Comparison of ENCODE assay signal across 26 mouse cellular contexts in the genomic region with DNA sequence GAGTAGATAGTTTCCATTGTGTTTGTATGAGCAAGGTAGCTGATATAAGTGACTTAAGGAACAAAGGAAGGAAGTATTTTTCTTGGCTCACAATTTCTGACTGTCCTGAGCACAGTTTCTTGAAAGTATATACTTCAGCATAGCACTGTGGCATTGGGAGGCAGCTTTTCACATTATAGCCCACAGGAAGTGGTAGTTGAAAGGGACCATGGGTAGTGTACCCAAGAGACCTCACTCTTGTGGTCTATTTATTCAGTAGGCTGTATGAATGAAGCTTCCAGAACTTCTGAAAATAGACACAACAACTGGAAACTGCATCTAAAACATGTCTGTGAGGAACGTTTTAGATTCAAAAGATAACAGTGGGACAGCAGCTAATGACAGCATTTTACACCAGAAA.
DNase-seq lines count a peak whose midpoint lies in the region; ATAC-seq lines count a peak whose summit lies in the region.
"Had no signal": no experiment of that assay in that cellular context is flagged by ENCODE, and none has a peak within 500 bp of the region (broad histone marks: within the 10 kb centered on the region; RNA-seq: fewer than 3 reads in every experiment).

No protein-coding gene starts in this region.

- H3K4me3 ChIP-seq in heart, embryonic 10.5 days: no peak overlapping the region
- H3K4me3 ChIP-seq in hindbrain, embryonic 11.5 days (ENCODE audit: low read depth, low read length): no peak overlapping the region
- H3K4me3 ChIP-seq: forebrain, embryonic 10.5 days; forebrain, embryonic 13.5 days; hindbrain, embryonic 13.5 days had no signal

- H3K4me2 ChIP-seq in hindbrain, embryonic 11.5 days (replicated peaks; ENCODE audit: low read depth, low read length): no peak overlapping the region
- H3K4me2 ChIP-seq: forebrain, embryonic 13.5 days; heart, embryonic 11.5 days; hindbrain, embryonic 13.5 days had no signal

- no peak overlapping the region for H3K9ac ChIP-seq in hindbrain, embryonic 11.5 days (ENCODE audit: low read depth, low read length)
- H3K9ac ChIP-seq: forebrain, embryonic 13.5 days; hindbrain, embryonic 13.5 days had no signal

- H3K36me3 ChIP-seq in heart, embryonic 10.5 days: no peaks in the 10 kb centered on the region
- H3K36me3 ChIP-seq in hindbrain, embryonic 11.5 days (ENCODE audit: control insufficient read depth, insufficient read depth, low read length): no peaks in the 10 kb centered on the region
- H3K36me3 ChIP-seq: forebrain, embryonic 10.5 days; G1E; hindbrain, embryonic 13.5 days had no signal

- ATAC-seq in activated CD4-positive, CD25-positive, alpha-beta regulatory T cell, adult 4 months: peak; percentile 49
- peak; percentile 40; the same call in 1 of the 2 replicates for ATAC-seq in megakaryocyte, adult 5-6 weeks (ENCODE audit: poor library complexity, severe bottlenecking)
- no peak for ATAC-seq in hindbrain, embryonic 11.5 days (ENCODE audit: low FRiP score)
- ATAC-seq: forebrain, embryonic 13.5 days; forebrain, embryonic 16.5 days; hindbrain, embryonic 16.5 days; intestine, embryonic 16.5 days had no signal

- H3K4me1 ChIP-seq in heart, embryonic 10.5 days: no peaks in the 10 kb centered on the region
- no peaks in the 10 kb centered on the region for H3K4me1 ChIP-seq in hindbrain, embryonic 11.5 days (replicated peaks; ENCODE audit: control insufficient read depth, insufficient read depth, low read length)
- H3K4me1 ChIP-seq: forebrain, embryonic 10.5 days; forebrain, embryonic 13.5 days; hindbrain, embryonic 13.5 days had no signal

- H3K9me3 ChIP-seq in heart, embryonic 10.5 days: no peaks in the 10 kb centered on the region
- no peaks in the 10 kb centered on the region for H3K9me3 ChIP-seq in hindbrain, embryonic 11.5 days (ENCODE audit: control insufficient read depth, low read length)
- H3K9me3 ChIP-seq: forebrain, embryonic 10.5 days; forebrain, embryonic 13.5 days; G1E; hindbrain, embryonic 13.5 days had no signal

- DNase-seq in heart, adult 8-10 months (ENCODE audit: low spot score): peak; percentile 4
- DNase-seq in heart, embryonic 10.5 days (ENCODE audit: low spot score): no peak
- DNase-seq in CD4-positive, CD25-positive, alpha-beta regulatory T cell, adult 2 months (ENCODE audit: low read depth, low spot score): peak; percentile 5
- no peak for DNase-seq in testis, postnatal 10 days (ENCODE audit: low spot score)
- DNase-seq in cerebellum, postnatal 36 days: no peak
- no peak for DNase-seq in hindbrain, embryonic 11.5 days (ENCODE audit: low spot score)
- DNase-seq: adrenal gland, postnatal 10 days; adrenal gland, postnatal 36 days; B cell, adult 2 months; cerebellum, adult 18-20 months; cerebellum, adult 9-10 months; cerebellum, postnatal 14 days; gastrocnemius, postnatal 25 days; heart, adult 18-20 months; kidney, adult 18-20 months had no signal

- H3K27me3 ChIP-seq in heart, embryonic 10.5 days (ENCODE audit: insufficient read depth, poor library complexity, severe bottlenecking): no peaks in the 10 kb centered on the region
- no peaks in the 10 kb centered on the region for H3K27me3 ChIP-seq in hindbrain, embryonic 11.5 days (ENCODE audit: control insufficient read depth, insufficient read depth, low read length)
- H3K27me3 ChIP-seq: CH12.LX; forebrain, embryonic 13.5 days; hindbrain, embryonic 13.5 days had no signal

- no peak overlapping the region for H3K27ac ChIP-seq in heart, embryonic 10.5 days
- H3K27ac ChIP-seq in hindbrain, embryonic 11.5 days (ENCODE audit: low read depth, low read length): no peak overlapping the region
- H3K27ac ChIP-seq: forebrain, embryonic 10.5 days; forebrain, embryonic 13.5 days; hindbrain, embryonic 13.5 days had no signal

- 24% methylated on average over 1 of the region's 1 CpGs for WGBS in heart, embryonic 10.5 days
- WGBS in hindbrain, embryonic 11.5 days: 59% methylated on average over 1 of the region's 1 CpGs

Comparison
In these comparisons a context has a peak if more than half of its experiments do, and no peak if none do; other contexts are left out.
1. DNase-seq: peak in heart, adult 8-10 months (single experiment) and CD4-positive, CD25-positive, alpha-beta regulatory T cell, adult 2 months (single experiment); none in heart, embryonic 10.5 days (single experiment), testis, postnatal 10 days (single experiment), cerebellum, postnatal 36 days (0 of 2) and hindbrain, embryonic 11.5 days (single experiment).